Mouse (Mus musculus) thymus, postnatal 14 days (tissue): ENCODE measurements around the gene Pirb.
"Not testable (repeated sequence)": the region's sequence is repeated elsewhere in the genome, so short reads cannot be mapped to it uniquely, and the experiment has no call there.

ENCODE experiments used
- DNase-seq: peaks from one replicate; pipeline ENCODE4 v3.0.0; 2021

Pirb gene

GRCm38 (mm10) chr7:3720268-3720667 is at the start of gene Pirb:
TSS of gene Pirb (minus strand) at chr7:3720391.
- peak; percentile 0 for DNase-seq

- not testable (repeated sequence) for DNase-seq
Observed at GRCm38 (mm10) chr7:3732675-3733074, 12.5 kb upstream of the Pirb start.

- not testable (repeated sequence) for DNase-seq
Observed at GRCm38 (mm10) chr7:3725459-3725858, 5.3 kb upstream of the Pirb start.

GRCm38 (mm10) chr7:3715249-3715648 is 4.9 kb downstream of the Pirb start:
- DNase-seq = no peak

- DNase-seq = no peak
Observed at GRCm38 (mm10) chr7:3712264-3712942, 7.8 kb downstream of the Pirb start.

GRCm38 (mm10) chr7:3709000-3709399 is 11.2 kb downstream of the Pirb start:
- no peak for DNase-seq

GRCm38 (mm10) chr7:3708447-3708980 is 11.7 kb downstream of the Pirb start:
- DNase-seq = not testable (repeated sequence)

GRCm38 (mm10) chr7:3707568-3708413 is 12.4 kb downstream of the Pirb start:
- DNase-seq = no peak

GRCm38 (mm10) chr7:3707027-3707426 is 13.2 kb downstream of the Pirb start:
- DNase-seq = no peak

GRCm38 (mm10) chr7:3706343-3706934 is 13.8 kb downstream of the Pirb start:
- no peak for DNase-seq

- no peak for DNase-seq
Observed at GRCm38 (mm10) chr7:3705911-3706310, 14.3 kb downstream of the Pirb start.

GRCm38 (mm10) chr7:3705461-3705860 is 14.7 kb downstream of the Pirb start:
- not testable (repeated sequence) for DNase-seq

- DNase-seq = no peak
Observed at GRCm38 (mm10) chr7:3704475-3704874, 15.7 kb downstream of the Pirb start.

GRCm38 (mm10) chr7:3703879-3704441 is 16.2 kb downstream of the Pirb start, which contains the start of gene Rps9:
TSS of gene Rps9 (plus strand) at chr7:3703993.
- DNase-seq = peak; percentile 96

GRCm38 (mm10) chr7:3703148-3703878 is 16.9 kb downstream of the Pirb start:
- DNase-seq = no peak

GRCm38 (mm10) chr7:3698471-3698870 is 21.7 kb downstream of the Pirb start:
- no peak for DNase-seq

GRCm38 (mm10) chr7:3694949-3695305 is 25.3 kb downstream of the Pirb start:
- not testable (repeated sequence) for DNase-seq

GRCm38 (mm10) chr7:3694076-3694948 is 25.9 kb downstream of the Pirb start:
- peak; percentile 71 for DNase-seq

- DNase-seq = no peak
Observed at GRCm38 (mm10) chr7:3693809-3694075, 26.4 kb downstream of the Pirb start.

- DNase-seq = peak; percentile 99
Observed at GRCm38 (mm10) chr7:3692987-3693808, 27.0 kb downstream of the Pirb start, which contains the start of gene Mboat7. TSS of gene Mboat7 (minus strand) at chr7:3693523.
